Comparison of ENCODE assay signal across 28 mouse cellular contexts in the genomic region with DNA sequence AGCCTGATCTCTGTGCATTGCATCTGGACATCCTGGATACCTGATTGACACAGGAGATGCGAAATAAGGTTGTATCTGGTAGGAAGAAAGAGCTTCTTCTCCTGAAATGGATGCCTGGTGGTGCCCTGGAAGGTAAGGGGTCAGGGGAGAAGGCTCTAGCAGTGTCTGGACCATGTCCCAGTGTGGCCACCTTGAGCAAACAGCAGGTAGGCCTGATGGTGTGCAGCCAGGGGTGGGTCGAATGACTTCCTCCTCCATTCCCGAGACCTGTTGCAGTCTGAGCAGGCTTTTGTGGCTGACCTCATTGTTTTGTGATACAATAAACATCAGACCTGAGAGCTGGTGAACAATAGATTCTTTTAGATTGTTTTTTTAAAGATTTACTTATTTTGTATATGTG. TPM values are rescaled to one million over a fixed set of nuclear protein-coding genes. Genes with fewer than 3 reads are reported as not detected.
DNase-seq lines count a peak whose midpoint lies in the region; ATAC-seq lines count a peak whose summit lies in the region.
"Had no signal": no experiment of that assay in that cellular context is flagged by ENCODE, and none has a peak within 500 bp of the region (broad histone marks: within the 10 kb centered on the region; RNA-seq: fewer than 3 reads in every experiment).

No protein-coding gene starts in this region.

- peaks cover 28% of the 10 kb centered on the region for H3K4me1 ChIP-seq in lung, embryonic 15.5 days
- peaks cover 31% of the 10 kb centered on the region for H3K4me1 ChIP-seq in midbrain, embryonic 10.5 days
- H3K4me1 ChIP-seq in midbrain, embryonic 13.5 days (replicated peaks): peaks cover 22% of the 10 kb centered on the region
- peaks cover 17% of the 10 kb centered on the region for H3K4me1 ChIP-seq in stomach, embryonic 16.5 days (ENCODE audit: control insufficient read depth, insufficient read depth, low read length)

- H3K27me3 ChIP-seq in lung, embryonic 15.5 days: no peaks in the 10 kb centered on the region
- no peaks in the 10 kb centered on the region for H3K27me3 ChIP-seq in midbrain, embryonic 10.5 days (ENCODE audit: low read depth, poor library complexity, severe bottlenecking)
- H3K27me3 ChIP-seq in midbrain, embryonic 13.5 days: no peaks in the 10 kb centered on the region
- H3K27me3 ChIP-seq in stomach, embryonic 16.5 days (ENCODE audit: control insufficient read depth, insufficient read depth, low read length): no peaks in the 10 kb centered on the region
- H3K27me3 ChIP-seq: embryonic facial prominence, embryonic 12.5 days; embryonic facial prominence, embryonic 15.5 days; heart, embryonic 12.5 days; heart, embryonic 15.5 days; hindbrain, embryonic 13.5 days had no signal

- WGBS in lung, embryonic 15.5 days: 72% methylated on average over 3 of the region's 3 CpGs
- 82% methylated on average over 3 of the region's 3 CpGs for WGBS in midbrain, embryonic 10.5 days
- WGBS in midbrain, embryonic 13.5 days: 79% methylated on average over 3 of the region's 3 CpGs
- WGBS in macrophage (ENCODE audit: missing documents): 92% methylated on average over 3 of the region's 3 CpGs
- WGBS in stomach, embryonic 16.5 days: 73% methylated on average over 3 of the region's 3 CpGs

- no peak overlapping the region for H3K4me2 ChIP-seq in lung, embryonic 15.5 days
- no peak overlapping the region for H3K4me2 ChIP-seq in midbrain, embryonic 13.5 days (replicated peaks)
- H3K4me2 ChIP-seq in stomach, embryonic 16.5 days (ENCODE audit: low read depth, low read length): no peak overlapping the region
- H3K4me2 ChIP-seq: embryonic facial prominence, embryonic 12.5 days; embryonic facial prominence, embryonic 15.5 days; heart, embryonic 12.5 days; heart, embryonic 15.5 days; hindbrain, embryonic 13.5 days had no signal

- ATAC-seq in lung, embryonic 15.5 days (ENCODE audit: borderline replicate concordance, extremely low read depth, low FRiP score, low TSS enrichment): no peak
- ATAC-seq in midbrain, embryonic 13.5 days: no peak
- ATAC-seq in stomach, embryonic 16.5 days (ENCODE audit: insufficient read depth, low FRiP score): no peak
- ATAC-seq: forebrain, embryonic 14.5 days; forebrain, postnatal 0 days had no signal

- H3K9me3 ChIP-seq in lung, embryonic 15.5 days: no peaks in the 10 kb centered on the region
- H3K9me3 ChIP-seq in midbrain, embryonic 10.5 days (replicated peaks): no peaks in the 10 kb centered on the region
- H3K9me3 ChIP-seq in midbrain, embryonic 13.5 days: no peaks in the 10 kb centered on the region
- no peaks in the 10 kb centered on the region for H3K9me3 ChIP-seq in stomach, embryonic 16.5 days (replicated peaks; ENCODE audit: control insufficient read depth, low read length)
- H3K9me3 ChIP-seq: embryonic facial prominence, embryonic 12.5 days; embryonic facial prominence, embryonic 15.5 days; heart, embryonic 12.5 days; heart, embryonic 15.5 days; hindbrain, embryonic 10.5 days; hindbrain, embryonic 13.5 days had no signal

- H3K27ac ChIP-seq in lung, embryonic 15.5 days: peak overlapping the region; percentile 62; the same call in 1 of the 2 replicates
- H3K27ac ChIP-seq in midbrain, embryonic 10.5 days (replicated peaks): 0 out of 2 replicates have a peak overlapping the region, but pooled peaks have one; percentile 9
- no peak overlapping the region for H3K27ac ChIP-seq in midbrain, embryonic 13.5 days
- H3K27ac ChIP-seq in macrophage: peak overlapping the region; percentile 45
- H3K27ac ChIP-seq in stomach, embryonic 16.5 days (ENCODE audit: low read length): peak overlapping the region; percentile 83; the same call in 1 of the 2 replicates
- H3K27ac ChIP-seq: embryonic facial prominence, embryonic 12.5 days; embryonic facial prominence, embryonic 15.5 days; gastrocnemius, adult 2 months; heart, embryonic 15.5 days; hindbrain, embryonic 13.5 days had no signal

- no peaks in the 10 kb centered on the region for H3K36me3 ChIP-seq in lung, embryonic 15.5 days
- H3K36me3 ChIP-seq in midbrain, embryonic 10.5 days: no peaks in the 10 kb centered on the region
- H3K36me3 ChIP-seq in midbrain, embryonic 13.5 days: no peaks in the 10 kb centered on the region
- H3K36me3 ChIP-seq in macrophage (ENCODE audit: inconsistent target): no peaks in the 10 kb centered on the region
- no peaks in the 10 kb centered on the region for H3K36me3 ChIP-seq in stomach, embryonic 16.5 days (ENCODE audit: control insufficient read depth, insufficient read depth, low read length)
- H3K36me3 ChIP-seq: embryonic facial prominence, embryonic 12.5 days; embryonic facial prominence, embryonic 15.5 days; heart, embryonic 12.5 days; heart, embryonic 15.5 days; hindbrain, embryonic 10.5 days; hindbrain, embryonic 13.5 days had no signal

- H3K4me3 ChIP-seq in lung, embryonic 15.5 days: no peak overlapping the region
- H3K4me3 ChIP-seq in midbrain, embryonic 10.5 days: no peak overlapping the region
- no peak overlapping the region for H3K4me3 ChIP-seq in midbrain, embryonic 13.5 days (replicated peaks)
- H3K4me3 ChIP-seq in macrophage (ENCODE audit: inconsistent target): no peak overlapping the region
- no peak overlapping the region for H3K4me3 ChIP-seq in stomach, embryonic 16.5 days (replicated peaks; ENCODE audit: low read length)
- H3K4me3 ChIP-seq: embryonic facial prominence, embryonic 12.5 days; embryonic facial prominence, embryonic 15.5 days; gastrocnemius, adult 2 months; heart, embryonic 12.5 days; heart, embryonic 15.5 days; hindbrain, embryonic 10.5 days; hindbrain, embryonic 13.5 days had no signal

- H3K79me2 ChIP-seq in macrophage (ENCODE audit: inconsistent target): no peaks in the 10 kb centered on the region

- H3K9ac ChIP-seq in lung, embryonic 15.5 days: no peak overlapping the region
- no peak overlapping the region for H3K9ac ChIP-seq in midbrain, embryonic 13.5 days (replicated peaks)
- no peak overlapping the region for H3K9ac ChIP-seq in stomach, embryonic 16.5 days (ENCODE audit: low read length)
- H3K9ac ChIP-seq: embryonic facial prominence, embryonic 12.5 days; embryonic facial prominence, embryonic 15.5 days; forebrain, postnatal 0 days; heart, embryonic 12.5 days; heart, embryonic 15.5 days; hindbrain, embryonic 13.5 days had no signal

- no peak for DNase-seq in lung, postnatal 14 days
- no peak for DNase-seq in midbrain, embryonic 10.5 days (ENCODE audit: low spot score)
- DNase-seq in retina, postnatal 1 day: no peak
- DNase-seq in liver: no peak
- DNase-seq: adrenal gland, adult 2 months; adrenal gland, postnatal 14 days; B cell, adult 2 months; cerebellum, adult 11 months; cerebellum, adult 2 months; cerebellum, adult 9-11 months; cerebellum, postnatal 25 days; forebrain, postnatal 0 days; gastrocnemius, adult 2 months; gastrocnemius, postnatal 14 days; heart, adult 11 months; heart, postnatal 10 days; heart, postnatal 36 days had no signal

RNA-seq across cellular contexts. Expression of a gene that starts 33.8 kb away (rescaled TPM):
- polyA plus RNA-seq in lung, embryonic 15.5 days (2015; fragmentation: Nextera tagmentation; extraction: Ambion mirVana): 14.9 and 15.4 TPM in 2 replicates
- polyA plus RNA-seq in midbrain, embryonic 10.5 days (2016; fragmentation: Nextera tagmentation; extraction: Ambion mirVana): 4.3 and 4.4 TPM in 2 replicates
- polyA plus RNA-seq in midbrain, embryonic 13.5 days (2015; fragmentation: Nextera tagmentation; extraction: Ambion mirVana): 3.1 and 4.1 TPM in 2 replicates
- total RNA-seq in macrophage (2018; cell fraction: chromatin; rRNA removed): 100 to 1,000 TPM in 1 of 26 experiments, 10 to 100 TPM in 25; 20.0 to 106 (median 39.1) TPM
- total RNA-seq in macrophage (2018; cell fraction: cytosol; rRNA removed): 10 to 100 TPM; 12.0 to 39.3 (median 24.7) TPM
- 10 to 100 TPM; 13.7 to 86.6 (median 34.0) TPM for total RNA-seq in macrophage (2018; cell fraction: nucleus; rRNA removed)
- polyA plus RNA-seq in macrophage (2018): 25.2 to 32.3 TPM (median 28.0 TPM) in 3 replicates
- polyA plus RNA-seq in stomach, embryonic 16.5 days (2015; fragmentation: Nextera tagmentation; extraction: Ambion mirVana): 16.3 and 19.8 TPM in 2 replicates
